Mouse (Mus musculus) brain, embryonic 14.5 days (tissue): ENCODE data around the gene Tmco3.

Source experiments
- CTCF ChIP-seq: fragments of 200-500 bp; IDR thresholded peaks from 2 replicates; pipeline ENCODE4 v1.5.1; 2012; ENCODE audit warnings: inconsistent platforms, mild to moderate bottlenecking, moderate library complexity, borderline replicate concordance; ENCODE audit not compliant: insufficient read depth, insufficient read length; ENCODE audit errors: extremely low read depth
- POLR2A ChIP-seq: fragments of 200-500 bp; IDR thresholded peaks from 2 replicates; pipeline ENCODE4 v1.6.1; 2012; ENCODE audit warnings: mild to moderate bottlenecking, inconsistent platforms, borderline replicate concordance; ENCODE audit not compliant: poor library complexity, insufficient read depth, insufficient read length, severe bottlenecking; ENCODE audit errors: extremely low read depth

DNA sequence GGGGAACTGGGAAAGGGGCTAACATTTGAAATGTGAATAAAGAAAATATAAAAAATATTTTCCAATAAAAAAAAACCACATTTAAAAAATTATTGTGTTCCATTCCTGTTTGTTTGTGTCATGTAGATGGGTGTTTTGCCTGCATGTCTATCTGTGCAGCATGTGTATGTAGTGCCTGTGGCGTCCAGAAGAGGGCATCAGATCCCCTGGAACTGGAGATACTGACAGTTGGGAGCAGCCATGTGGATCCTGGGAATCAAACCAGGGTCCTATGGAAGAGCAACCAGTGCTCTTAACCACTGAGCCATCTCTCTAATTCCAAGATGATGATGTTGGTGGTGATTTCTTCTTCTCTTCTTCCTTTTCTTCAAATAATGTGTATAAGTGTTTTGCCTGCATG is 46.7 kb downstream of the Tmco3 start:
- TF ChIP-seq POLR2A (no peak), CTCF (0 out of 2 replicates have a peak, but pooled peaks have one; percentile 3)
